Mouse (Mus musculus): Measurements from ENCODE around the gene Aoc3.

DNA sequence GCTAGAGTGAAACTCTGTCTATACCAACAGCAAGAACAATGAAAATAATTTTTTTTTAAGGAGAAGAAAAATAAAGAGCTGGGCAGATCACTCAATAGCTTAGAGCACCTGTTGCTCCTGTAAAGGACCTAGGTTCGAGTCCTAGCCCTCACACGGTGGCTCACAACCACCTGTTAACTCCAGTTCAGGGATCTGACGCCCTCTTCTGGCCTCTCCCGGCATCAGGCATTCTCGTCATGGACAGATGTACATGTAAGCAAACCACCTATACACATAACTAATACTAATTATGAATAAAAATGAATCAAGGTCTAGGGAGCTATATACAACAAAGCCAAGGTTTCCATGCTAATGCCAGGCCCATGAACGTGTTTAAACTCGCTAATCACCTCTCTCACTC lies 29.5 kb upstream of the Aoc3 start:
- TF ChIP-seq CTCF (conservative IDR thresholded peaks at IDR 0.05; ENCODE audit: insufficient read depth, insufficient read length, low read depth, low read length): peak; percentile 35
- TF ChIP-seq POLR2A (IDR thresholded peaks at IDR 0.05; ENCODE audit: low read depth, low read length): no peak
